Mouse (Mus musculus) hindbrain, embryonic 13.5 days (tissue): ENCODE data around the gene Eapp. TPM values are rescaled to one million over a fixed set of nuclear protein-coding genes. Genes with fewer than 3 reads are reported as not detected.

ENCODE experiments used
- ATAC-seq: fragments of 200-750 bp; cut with Nextera tagmentation; 2 replicates; pipeline ENCODE4 v1.8.0; 2017; ENCODE audit warnings: moderate TSS enrichment; ENCODE audit not compliant: low FRiP score
- H3K27ac ChIP-seq: fragments of 300-500 bp; sonication (generic); 2 replicates; pipeline ENCODE4 v1.5.1; 2015; ENCODE audit warnings: inconsistent platforms, mild to moderate bottlenecking, moderate library complexity
- H3K27me3 ChIP-seq: fragments of 300-500 bp; sonication (generic); 2 replicates; pipeline ENCODE4 v1.6.1; 2015; ENCODE audit warnings: mild to moderate bottlenecking, inconsistent platforms
- H3K36me3 ChIP-seq: fragments of 300-500 bp; sonication (generic); 2 replicates; pipeline ENCODE4 v1.6.1; 2015; ENCODE audit warnings: mild to moderate bottlenecking, inconsistent platforms
- H3K4me1 ChIP-seq: fragments of 300-500 bp; sonication (generic); replicated peaks from 2 replicates; pipeline ENCODE4 v1.6.1; 2015; ENCODE audit warnings: inconsistent platforms
- H3K4me2 ChIP-seq: fragments of 300-500 bp; sonication (generic); 2 replicates; pipeline ENCODE4 v1.6.1; 2015; ENCODE audit warnings: inconsistent platforms, mild to moderate bottlenecking, moderate library complexity
- H3K4me3 ChIP-seq: fragments of 300-500 bp; sonication (generic); 2 replicates; pipeline ENCODE4 v1.5.1; 2015; ENCODE audit warnings: mild to moderate bottlenecking, inconsistent platforms
- H3K9ac ChIP-seq: fragments of 300-500 bp; sonication (generic); 2 replicates; pipeline ENCODE4 v1.6.1; 2015; ENCODE audit warnings: mild to moderate bottlenecking, inconsistent platforms
- H3K9me3 ChIP-seq: fragments of 300-500 bp; sonication (generic); 2 replicates; pipeline ENCODE4 v1.6.1; 2016; ENCODE audit warnings: inconsistent platforms
- WGBS: fragments of 180-500 bp; shearing (Covaris S2); methylation state at CpG from one replicate; pipeline ENCODE4 v1.1.7; 2015; 5-methylcytosine and 5-hydroxymethylcytosine counted together
- microRNA counts: library from miRNA; unstranded; fragments of <30 nt; microRNA quantifications from one replicate; lab custom pipeline; 2016
- microRNA-seq: library from miRNA; unstranded; fragments of <30 nt; microRNA quantifications from one replicate; pipeline ENCODE4, GENCODE M21; 2016
- polyA plus RNA-seq: library from polyadenylated mRNA; unstranded; fragments of >200 nt; fragmentation: Nextera tagmentation; extraction: Ambion mirVana; gene quantifications from 2 replicates; pipeline ENCODE4 v1.2.1, GENCODE M21; 2015

Eapp gene
- polyA plus RNA-seq, 1 experiment from 2014 or later = 97.2 TPM

DNA sequence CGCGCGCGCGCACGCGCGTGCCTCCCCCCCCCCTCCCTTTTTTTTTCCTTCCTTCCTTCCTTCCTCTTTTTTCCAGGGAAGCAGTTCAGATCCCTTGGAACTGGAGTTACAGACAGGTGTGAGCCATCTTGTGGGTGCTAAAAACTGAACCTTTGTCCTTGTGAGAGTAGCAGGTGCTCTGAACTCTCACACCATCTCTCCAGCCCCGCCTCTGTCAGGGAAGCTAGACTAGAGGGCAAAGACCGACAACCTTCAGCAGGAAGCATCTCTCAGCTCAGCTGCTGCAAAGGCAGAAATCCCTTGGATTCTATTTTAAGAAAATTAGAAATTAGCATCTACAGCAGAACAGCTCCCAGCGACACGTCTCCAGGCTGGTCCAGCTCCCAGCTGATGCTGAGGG, 43.4 kb downstream of the Eapp start:
- Histone ChIP-seq H3K9ac (0 out of 2 replicates have a peak overlapping the region, but pooled peaks have one; percentile 3), H3K4me1 (peaks cover 41% of the 10 kb centered on the region), H3K9me3 (no peaks in the 10 kb centered on the region), H3K4me2 (no peak overlapping the region), H3K4me3 (no peak overlapping the region), H3K27me3 (no peaks in the 10 kb centered on the region), H3K27ac (no peak overlapping the region), H3K36me3 (peaks cover 14% of the 10 kb centered on the region)
- 85% methylated on average over 12 of the region's 12 CpGs for WGBS
- ATAC-seq = no peak

DNA sequence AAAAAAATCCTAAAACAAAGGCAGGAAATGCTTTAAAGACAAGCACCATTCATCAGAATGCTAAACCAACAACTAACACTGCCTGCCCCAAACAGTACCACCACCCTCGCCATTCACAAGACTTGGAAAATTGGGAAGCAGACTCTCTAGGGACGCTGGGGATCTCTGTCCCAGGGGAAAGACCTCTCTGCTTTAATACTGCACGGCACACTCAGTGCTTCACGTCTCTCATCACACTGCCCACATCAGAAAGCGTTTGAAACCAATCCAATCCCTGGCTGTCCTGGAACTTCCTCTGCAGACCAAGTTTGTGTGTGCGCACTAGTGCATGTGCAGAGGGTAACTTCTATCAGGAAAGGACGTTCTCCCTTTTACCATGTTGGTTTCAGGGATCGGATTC, 43.9 kb downstream of the Eapp start:
- Histone ChIP-seq H3K36me3 (peaks cover 16% of the 10 kb centered on the region), H3K9me3 (no peaks in the 10 kb centered on the region), H3K9ac (0 out of 2 replicates have a peak overlapping the region, but pooled peaks have one; percentile 35), H3K4me1 (peaks cover 37% of the 10 kb centered on the region), H3K4me3 (no peak overlapping the region), H3K27me3 (no peaks in the 10 kb centered on the region), H3K4me2 (no peak overlapping the region; the same call in 1 of the 2 replicates), H3K27ac (0 out of 2 replicates have a peak overlapping the region, but pooled peaks have one; percentile 25)
- 61% methylated on average over 8 of the region's 8 CpGs for WGBS
- ATAC-seq = no peak

DNA sequence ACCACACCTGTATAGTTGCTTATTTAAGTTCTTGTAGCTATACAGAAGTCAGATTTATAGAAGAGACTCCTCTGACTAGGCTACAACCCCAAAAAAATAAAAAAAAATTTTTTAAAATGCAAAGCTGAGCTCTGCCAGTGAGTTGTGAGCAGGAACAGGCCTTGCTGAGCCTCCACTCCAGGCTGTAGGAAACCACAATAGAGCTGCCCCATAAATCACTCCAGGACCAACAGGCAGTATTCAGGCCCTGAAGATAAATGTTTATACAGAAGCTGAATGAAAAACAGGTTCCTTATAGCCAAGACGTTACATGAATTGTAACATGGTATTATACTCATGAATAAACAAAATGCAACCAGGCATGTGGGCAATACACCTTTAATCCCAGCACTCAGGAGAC, 44.5 kb downstream of the Eapp start:
- H3K4me1 ChIP-seq = peaks cover 35% of the 10 kb centered on the region
- 41% methylated on average over 1 of the region's 1 CpGs for WGBS
- H3K4me3 ChIP-seq = no peak overlapping the region
- no peak overlapping the region for H3K9ac ChIP-seq
- no peaks in the 10 kb centered on the region for H3K27me3 ChIP-seq
- no peak overlapping the region for H3K27ac ChIP-seq
- H3K4me2 ChIP-seq = no peak overlapping the region
- peaks cover 22% of the 10 kb centered on the region for H3K36me3 ChIP-seq
- ATAC-seq = no peak
- H3K9me3 ChIP-seq = no peaks in the 10 kb centered on the region

DNA sequence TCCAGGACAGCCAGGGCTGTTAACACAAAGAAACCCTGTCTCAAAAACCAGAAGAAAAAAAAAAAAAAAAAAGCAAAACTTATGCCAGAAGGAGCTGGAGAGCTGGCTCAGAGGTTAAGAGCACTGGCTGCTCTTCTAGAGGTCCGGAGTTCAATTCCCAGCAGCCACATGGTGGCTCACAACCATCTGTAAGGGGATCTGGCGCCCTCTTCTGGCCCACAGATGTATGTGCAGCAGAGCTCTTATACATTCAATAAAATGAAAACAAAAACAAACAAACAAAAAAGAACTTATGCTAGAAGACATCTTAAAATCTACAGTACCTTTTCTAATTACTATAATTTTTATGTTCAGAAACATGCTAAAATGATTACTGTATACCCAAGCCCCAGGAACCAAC, 50.8 kb downstream of the Eapp start:
- no peak overlapping the region for H3K9ac ChIP-seq
- H3K4me1 ChIP-seq = no peaks in the 10 kb centered on the region
- no peaks in the 10 kb centered on the region for H3K9me3 ChIP-seq
- H3K36me3 ChIP-seq = peaks cover 20% of the 10 kb centered on the region
- WGBS = 89% methylated on average over 2 of the region's 2 CpGs
- H3K4me2 ChIP-seq = no peak overlapping the region
- no peak overlapping the region for H3K4me3 ChIP-seq
- H3K27me3 ChIP-seq = no peaks in the 10 kb centered on the region
- no peak for ATAC-seq
- H3K27ac ChIP-seq = no peak overlapping the region

DNA sequence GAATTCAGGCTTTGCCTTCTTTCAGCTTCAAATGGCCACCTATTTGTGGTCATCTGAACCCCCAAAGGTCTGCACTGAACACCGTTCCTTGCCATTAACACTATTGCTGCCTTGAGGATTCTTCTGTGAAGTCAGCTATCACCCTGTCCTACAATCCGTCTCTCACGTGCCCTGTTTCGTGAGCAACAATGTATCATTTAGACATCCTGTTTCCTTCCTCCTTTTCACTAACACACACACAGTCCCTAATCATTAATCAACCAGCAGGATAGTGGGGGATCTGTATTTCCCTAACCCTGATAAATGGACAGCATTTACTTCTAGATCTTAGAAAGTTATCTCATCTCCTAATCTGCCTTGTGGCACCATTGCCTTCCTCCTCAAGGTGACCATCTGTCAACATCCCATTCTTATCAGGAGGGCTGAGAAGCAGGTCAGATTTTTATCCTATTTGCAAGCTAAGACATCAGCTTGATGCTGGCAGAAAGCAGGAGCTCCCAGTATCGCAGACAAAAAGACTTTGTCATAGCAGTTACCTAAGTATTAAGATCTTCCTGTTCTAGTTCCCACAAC, 52.3 kb downstream of the Eapp start:
- ATAC-seq = no peak
- Histone ChIP-seq H3K36me3 (peaks cover 15% of the 10 kb centered on the region), H3K9ac (no peak overlapping the region), H3K9me3 (no peaks in the 10 kb centered on the region), H3K4me2 (no peak overlapping the region), H3K4me3 (no peak overlapping the region), H3K27me3 (no peaks in the 10 kb centered on the region), H3K4me1 (no peaks in the 10 kb centered on the region), H3K27ac (no peak overlapping the region; the same call in 1 of the 2 replicates)
- WGBS = 68% methylated on average over 5 of the region's 5 CpGs

DNA sequence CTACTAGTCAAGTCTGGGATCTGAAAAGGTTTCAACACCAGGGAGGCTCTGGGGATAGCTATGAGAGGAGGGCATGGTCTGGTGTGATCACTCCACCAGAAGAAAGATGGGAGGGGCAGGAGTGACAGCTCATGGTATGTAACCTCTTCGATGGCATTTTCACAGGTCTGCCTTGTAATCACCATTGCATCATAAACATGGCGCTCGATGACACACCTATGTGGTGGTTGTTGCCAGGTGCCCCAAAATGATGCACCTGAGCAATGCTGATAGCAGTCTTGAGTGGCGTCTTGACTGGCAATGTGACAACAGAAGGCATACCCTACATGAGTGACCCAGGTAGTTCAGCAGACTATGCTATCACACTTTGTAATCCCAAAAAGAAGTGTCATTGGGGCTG, 54.3 kb downstream of the Eapp start:
- no peak overlapping the region for H3K4me2 ChIP-seq
- H3K9me3 ChIP-seq = no peaks in the 10 kb centered on the region
- peaks cover 6% of the 10 kb centered on the region for H3K36me3 ChIP-seq
- H3K4me3 ChIP-seq = no peak overlapping the region
- no peak overlapping the region for H3K27ac ChIP-seq
- ATAC-seq = no peak
- H3K4me1 ChIP-seq = no peaks in the 10 kb centered on the region
- H3K9ac ChIP-seq = no peak overlapping the region
- WGBS = 97% methylated on average over 4 of the region's 4 CpGs
- H3K27me3 ChIP-seq = no peaks in the 10 kb centered on the region

DNA sequence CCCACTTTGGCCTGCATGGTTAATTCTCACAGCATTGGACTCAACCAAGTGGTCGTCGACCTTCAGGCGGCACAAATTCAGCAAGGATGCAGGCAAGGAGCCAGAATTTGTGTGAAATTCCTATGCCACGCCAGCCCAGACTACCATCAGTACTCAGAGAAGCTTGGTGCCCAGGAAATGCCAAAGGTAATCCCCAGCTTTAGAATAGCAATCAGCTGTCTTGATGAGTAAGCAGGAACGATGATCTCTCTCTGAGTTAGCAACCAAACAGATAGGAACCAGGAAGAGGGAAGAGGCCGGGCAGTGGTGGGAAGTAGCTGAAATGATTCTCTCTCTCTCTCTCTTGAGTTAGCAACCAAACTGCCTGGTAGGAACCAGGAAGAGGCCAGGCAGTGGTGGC, 55.4 kb downstream of the Eapp start:
- ATAC-seq = no peak
- H3K36me3 ChIP-seq = peaks cover 3% of the 10 kb centered on the region
- 91% methylated on average over 6 of the region's 6 CpGs for WGBS
- no peaks in the 10 kb centered on the region for H3K9me3 ChIP-seq
- no peaks in the 10 kb centered on the region for H3K4me1 ChIP-seq
- no peak overlapping the region for H3K9ac ChIP-seq
- no peak overlapping the region for H3K4me3 ChIP-seq
- H3K27ac ChIP-seq = no peak overlapping the region
- no peak overlapping the region for H3K4me2 ChIP-seq
- no peaks in the 10 kb centered on the region for H3K27me3 ChIP-seq

DNA sequence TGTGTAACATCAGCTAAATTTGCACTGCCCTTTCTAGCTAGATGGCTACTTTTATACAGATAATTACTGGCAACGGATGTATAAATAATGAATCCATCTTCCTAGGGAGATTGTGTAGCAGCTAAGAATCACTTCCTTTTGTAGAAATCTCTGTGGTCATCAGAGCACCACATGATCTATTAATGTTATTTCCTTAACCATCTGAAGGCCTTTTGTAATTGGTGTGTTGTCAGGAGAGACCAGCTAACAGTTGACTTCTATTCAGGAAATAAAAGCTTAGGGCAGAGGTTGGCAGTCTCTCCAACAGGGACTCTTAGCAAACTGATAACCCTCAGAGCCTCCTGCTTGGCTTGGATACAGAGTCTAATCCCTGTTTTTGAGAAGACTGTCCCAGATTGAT, 58.7 kb downstream of the Eapp start:
- 87% methylated on average over 1 of the region's 1 CpGs for WGBS
- Histone ChIP-seq H3K36me3 (no peaks in the 10 kb centered on the region), H3K4me2 (no peak overlapping the region), H3K27ac (no peak overlapping the region), H3K4me1 (no peaks in the 10 kb centered on the region), H3K4me3 (no peak overlapping the region), H3K9me3 (no peaks in the 10 kb centered on the region), H3K9ac (no peak overlapping the region), H3K27me3 (no peaks in the 10 kb centered on the region)
- no peak for ATAC-seq

DNA sequence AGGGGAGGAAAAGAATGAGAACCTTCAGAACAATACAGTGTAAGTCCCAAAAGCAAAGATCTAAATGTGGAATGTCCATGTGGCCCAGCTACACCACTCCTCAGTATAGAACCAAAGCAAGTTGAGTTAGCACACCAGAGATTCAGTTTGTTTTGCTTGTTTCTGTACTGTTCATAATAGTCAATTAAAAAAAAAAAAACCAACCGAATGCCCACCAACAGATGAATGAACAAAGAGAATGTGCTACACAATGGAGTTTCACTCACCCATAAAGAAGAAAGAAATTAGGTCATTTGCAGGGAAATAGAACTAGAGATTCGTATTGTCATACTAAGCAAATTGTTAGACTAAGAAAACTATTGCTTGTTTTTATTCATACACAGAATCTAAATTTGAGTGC, 63.6 kb downstream of the Eapp start:
- no peaks in the 10 kb centered on the region for H3K27me3 ChIP-seq
- H3K27ac ChIP-seq = no peak overlapping the region
- no peak overlapping the region for H3K4me2 ChIP-seq
- no peaks in the 10 kb centered on the region for H3K4me1 ChIP-seq
- 66% methylated on average over 2 of the region's 2 CpGs for WGBS
- no peaks in the 10 kb centered on the region for H3K36me3 ChIP-seq
- H3K9ac ChIP-seq = no peak overlapping the region
- ATAC-seq = no peak
- no peaks in the 10 kb centered on the region for H3K9me3 ChIP-seq
- H3K4me3 ChIP-seq = no peak overlapping the region

DNA sequence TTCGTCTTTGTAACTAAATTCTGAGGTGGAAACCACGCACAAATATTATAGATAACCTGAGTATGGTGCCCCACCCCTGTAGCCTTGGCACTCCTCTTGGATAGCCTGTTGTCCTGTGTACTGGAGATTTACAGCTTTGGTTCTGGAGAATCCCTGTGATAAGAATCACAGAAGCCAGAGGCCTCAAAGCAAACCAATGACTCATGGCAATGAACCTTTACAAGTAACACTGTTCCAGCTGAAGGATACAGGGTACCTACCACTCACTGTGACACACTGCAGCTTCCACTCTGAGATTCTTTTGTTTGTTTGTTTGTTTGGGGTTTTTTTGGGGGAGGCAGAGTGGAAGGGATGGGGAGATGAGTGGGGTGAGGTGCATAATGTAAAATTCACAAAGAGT, 73.8 kb downstream of the Eapp start:
- H3K4me3 ChIP-seq = no peak overlapping the region
- H3K4me2 ChIP-seq = no peak overlapping the region
- ATAC-seq = no peak
- no peak overlapping the region for H3K27ac ChIP-seq
- H3K27me3 ChIP-seq = no peaks in the 10 kb centered on the region
- H3K9me3 ChIP-seq = no peaks in the 10 kb centered on the region
- H3K4me1 ChIP-seq = no peaks in the 10 kb centered on the region
- H3K36me3 ChIP-seq = no peaks in the 10 kb centered on the region
- H3K9ac ChIP-seq = no peak overlapping the region
- WGBS = 92% methylated on average over 2 of the region's 2 CpGs

MicroRNAs within 50 kb of the gene (microRNA counts, 519-probe panel; counts per million panel counts)
- 51.3 counts per million for microRNA mmu-miR-1892 (lab: Ali Mortazavi, UCI)

Small RNA genes within 50 kb of the gene (microRNA-seq; reads per million reads assigned to microRNA genes)
- gene Mir1892 = not detected

Other genes starting within 250 kb of the Eapp start
- gene Sptssa, start 39.3 kb downstream of the Eapp start, polyA plus RNA-seq = 182 and 193 TPM in 2 replicates
- gene Snx6, start 99.8 kb upstream of the Eapp start, polyA plus RNA-seq = 178 and 201 TPM in 2 replicates
- gene Cfl2, start 167.0 kb upstream of the Eapp start, polyA plus RNA-seq = 295 and 300 TPM in 2 replicates